Mouse (Mus musculus): ENCODE measurements around the gene Akr1b3.
A peak's percentile ranks its signal among the peaks of the same experiment; 100 is the strongest.
"Not testable (repeated sequence)": the region's sequence is repeated elsewhere in the genome, so short reads cannot be mapped to it uniquely, and the experiment has no call there.

Gene Akr1b3

GRCm38 (mm10) chr6:34316854-34317771 lies at the start of gene Akr1b3:
TSS of gene Akr1b3 (minus strand) at chr6:34317478.
- peak; percentile 93 for DNase-seq (ENCODE audit: low read depth)

GRCm38 (mm10) chr6:34364217-34365136 lies 47.2 kb upstream of the Akr1b3 start:
- DNase-seq (ENCODE audit: low read depth): peak; percentile 34

- no peak for DNase-seq (ENCODE audit: low read depth)
Observed at GRCm38 (mm10) chr6:34355841-34356240, 38.6 kb upstream of the Akr1b3 start.

- DNase-seq (ENCODE audit: low read depth): no peak
Observed at GRCm38 (mm10) chr6:34355349-34355747, 38.1 kb upstream of the Akr1b3 start.

- DNase-seq (ENCODE audit: low read depth): no peak
Observed at GRCm38 (mm10) chr6:34354354-34355348, 37.4 kb upstream of the Akr1b3 start.

- DNase-seq (ENCODE audit: low read depth): no peak
Observed at GRCm38 (mm10) chr6:34353658-34354353, 36.5 kb upstream of the Akr1b3 start, which contains the start of gene Akr1b8. TSS of gene Akr1b8 (plus strand) at chr6:34354119.

- no peak for DNase-seq (ENCODE audit: low read depth)
Observed at GRCm38 (mm10) chr6:34352401-34352800, 35.1 kb upstream of the Akr1b3 start.

- not testable (repeated sequence) for DNase-seq (ENCODE audit: low read depth)
Observed at GRCm38 (mm10) chr6:34351481-34351880, 34.2 kb upstream of the Akr1b3 start.

GRCm38 (mm10) chr6:34350037-34350699 lies 32.9 kb upstream of the Akr1b3 start:
- DNase-seq (ENCODE audit: low read depth): no peak

GRCm38 (mm10) chr6:34346096-34346898 lies 29.0 kb upstream of the Akr1b3 start:
- peak; percentile 79 for DNase-seq (ENCODE audit: low read depth)

GRCm38 (mm10) chr6:34344935-34345334 lies 27.7 kb upstream of the Akr1b3 start:
- DNase-seq (ENCODE audit: low read depth): no peak

- no peak for DNase-seq (ENCODE audit: low read depth)
Observed at GRCm38 (mm10) chr6:34344135-34344850, 27.0 kb upstream of the Akr1b3 start.

- no peak for DNase-seq (ENCODE audit: low read depth)
Observed at GRCm38 (mm10) chr6:34343426-34343825, 26.1 kb upstream of the Akr1b3 start.

GRCm38 (mm10) chr6:34342476-34342875 lies 25.2 kb upstream of the Akr1b3 start:
- no peak for DNase-seq (ENCODE audit: low read depth)

GRCm38 (mm10) chr6:34341991-34342390 lies 24.7 kb upstream of the Akr1b3 start:
- DNase-seq (ENCODE audit: low read depth): no peak

- no peak for DNase-seq (ENCODE audit: low read depth)
Observed at GRCm38 (mm10) chr6:34337799-34338198, 20.5 kb upstream of the Akr1b3 start.

GRCm38 (mm10) chr6:34334673-34335072 lies 17.4 kb upstream of the Akr1b3 start:
- DNase-seq (ENCODE audit: low read depth): no peak

GRCm38 (mm10) chr6:34331804-34332203 lies 14.5 kb upstream of the Akr1b3 start:
- not testable (repeated sequence) for DNase-seq (ENCODE audit: low read depth)

- DNase-seq (ENCODE audit: low read depth): no peak
Observed at GRCm38 (mm10) chr6:34331379-34331778, 14.1 kb upstream of the Akr1b3 start.
